Mouse (Mus musculus) adrenal gland, adult 8-10 months (tissue): ENCODE measurements around the gene Gm47429. TPM values are rescaled to one million over a fixed set of nuclear protein-coding genes. Genes with fewer than 3 reads are reported as not detected.
"Not testable (repeated sequence)": the region's sequence is repeated elsewhere in the genome, so short reads cannot be mapped to it uniquely, and the experiment has no call there.

Source experiments
- DNase-seq: peaks from one replicate; pipeline ENCODE4 v3.0.0; 2022
- total RNA-seq, 4 experiments: library from RNA; stranded (reverse); gene quantifications; 2 replicates each; pipeline ENCODE4 v1.2.4; 2022

Gm47429 gene
- total RNA-seq = not detected

DNA sequence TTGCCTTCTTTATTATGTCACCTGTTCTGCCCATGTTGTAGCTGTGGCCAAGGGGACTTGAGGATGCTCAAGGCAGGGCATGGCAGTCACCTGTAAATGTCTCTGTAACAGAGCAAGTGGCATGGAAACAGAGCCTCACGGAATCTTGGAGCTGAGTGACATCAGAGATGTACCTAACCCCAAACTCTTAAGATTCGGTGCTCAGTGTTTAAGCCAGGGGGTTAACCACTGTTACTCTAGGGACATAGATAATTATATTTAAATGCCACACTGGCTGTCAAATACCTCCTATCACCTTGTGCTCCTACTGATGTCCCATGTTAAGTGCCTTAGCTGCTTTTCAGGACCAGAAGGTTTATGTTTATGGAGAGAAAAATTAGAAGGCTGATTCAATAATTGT, at the start of gene Gm47429:
TSS of gene Gm47429 (minus strand) at position 101 of the 400 bp plus-strand sequence.
- DNase-seq = no peak

DNA sequence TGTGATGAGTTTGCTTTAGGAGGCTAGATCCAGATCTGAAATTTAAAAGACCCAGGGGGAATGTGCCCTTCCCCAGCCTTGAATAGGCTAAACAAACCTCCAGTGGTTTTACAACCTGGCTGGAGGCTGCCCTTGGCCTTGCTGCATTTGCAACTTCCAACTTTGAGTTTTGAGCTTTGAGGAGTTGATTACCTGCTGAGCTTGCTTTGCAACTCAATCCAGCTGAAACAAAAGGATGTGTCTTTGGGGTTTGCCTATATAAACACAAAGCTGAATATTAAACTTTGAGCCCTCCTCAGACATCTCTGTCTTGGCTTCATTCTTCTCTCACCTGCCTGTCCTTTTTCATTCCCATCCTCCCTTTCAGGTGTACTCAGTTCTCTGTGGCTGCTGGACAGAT, 44.8 kb upstream of the Gm47429 start:
- DNase-seq = not testable (repeated sequence)

DNA sequence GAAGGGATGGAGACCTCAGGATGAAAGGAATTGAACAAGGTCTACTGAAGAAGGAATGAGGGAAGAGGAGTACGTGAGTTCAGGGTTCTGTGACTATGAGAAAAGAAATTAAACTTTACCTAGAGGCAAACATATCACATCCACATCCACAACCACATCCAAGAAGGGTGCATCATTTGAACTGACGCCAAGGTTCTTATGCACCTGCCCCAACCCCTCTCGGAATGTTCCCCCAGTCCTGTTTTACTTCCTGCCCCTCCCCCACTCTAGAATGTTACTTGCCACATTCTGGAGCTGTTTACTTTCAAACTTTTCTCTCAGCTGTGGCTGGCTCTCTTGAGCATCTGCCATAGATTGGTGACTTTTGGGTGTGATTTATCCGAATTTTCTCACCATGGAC, 23.3 kb upstream of the Gm47429 start, which contains the start of gene Nutm2:
TSS of gene Nutm2 (plus strand) at position 301 of the 400 bp plus-strand sequence.
- no peak for DNase-seq

DNA sequence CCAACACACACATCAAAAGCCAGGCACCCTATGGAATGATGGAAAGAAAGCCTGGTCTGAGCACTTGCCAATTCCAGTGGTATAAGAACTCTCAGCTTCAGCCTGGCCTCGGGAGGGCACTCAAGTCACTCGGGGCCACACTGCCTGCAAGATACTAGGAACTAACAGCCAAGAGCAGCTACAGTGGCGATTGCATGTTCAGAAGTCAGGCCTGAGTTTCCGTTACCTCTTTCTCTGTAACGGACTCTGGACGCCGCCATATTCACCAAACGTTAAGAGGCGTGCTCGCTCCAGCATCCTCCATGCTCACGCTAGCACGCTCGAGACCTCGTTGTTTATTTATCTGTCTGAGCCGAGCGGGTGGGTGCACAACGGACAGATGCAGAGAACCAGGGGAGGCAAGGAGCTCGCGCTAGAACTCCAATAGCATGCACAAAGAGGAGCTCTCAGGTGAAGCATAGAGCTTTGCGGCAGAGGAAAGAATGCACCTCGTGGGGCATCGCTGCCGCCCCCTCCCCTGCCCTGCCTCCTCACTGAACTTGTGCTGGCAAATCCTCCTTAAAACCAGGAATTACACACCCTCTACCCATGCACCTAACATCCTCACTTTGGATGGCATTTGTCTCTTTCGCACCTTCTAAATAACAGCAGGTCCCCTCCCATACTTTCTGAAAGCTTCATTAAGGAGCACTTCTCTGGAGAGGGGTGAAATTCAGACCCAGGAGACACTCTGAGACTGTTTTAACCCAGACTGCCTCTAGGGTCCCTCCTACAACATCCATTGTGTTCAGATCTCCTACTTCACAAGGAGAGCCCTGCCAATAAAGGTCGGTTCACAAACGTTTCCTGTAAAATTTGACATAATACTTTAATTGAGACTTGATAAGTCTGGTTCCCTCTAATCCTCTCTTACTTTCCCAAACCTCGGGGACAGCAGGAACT, 21.2 kb upstream of the Gm47429 start:
- peak; percentile 5 for DNase-seq

DNA sequence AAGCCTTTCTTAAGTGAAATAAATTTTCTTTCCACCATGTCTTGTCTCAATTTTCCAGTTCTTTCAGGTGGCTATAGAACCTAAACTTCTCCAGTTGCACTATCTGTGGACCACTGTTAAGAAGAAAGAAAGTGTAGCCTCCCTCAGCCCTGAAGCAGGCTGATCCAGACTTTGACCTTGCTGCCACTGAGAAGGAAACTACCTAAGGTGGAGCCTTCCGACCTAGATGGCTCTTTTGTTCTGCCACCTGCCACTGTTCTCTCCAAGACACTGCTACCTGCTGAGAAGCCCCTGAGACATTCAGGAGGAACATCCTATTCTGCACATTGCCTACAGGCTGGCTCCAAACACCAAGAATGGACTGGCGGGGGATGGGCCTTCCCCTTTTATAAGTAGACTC, 16.7 kb upstream of the Gm47429 start:
- DNase-seq = not testable (repeated sequence)

DNA sequence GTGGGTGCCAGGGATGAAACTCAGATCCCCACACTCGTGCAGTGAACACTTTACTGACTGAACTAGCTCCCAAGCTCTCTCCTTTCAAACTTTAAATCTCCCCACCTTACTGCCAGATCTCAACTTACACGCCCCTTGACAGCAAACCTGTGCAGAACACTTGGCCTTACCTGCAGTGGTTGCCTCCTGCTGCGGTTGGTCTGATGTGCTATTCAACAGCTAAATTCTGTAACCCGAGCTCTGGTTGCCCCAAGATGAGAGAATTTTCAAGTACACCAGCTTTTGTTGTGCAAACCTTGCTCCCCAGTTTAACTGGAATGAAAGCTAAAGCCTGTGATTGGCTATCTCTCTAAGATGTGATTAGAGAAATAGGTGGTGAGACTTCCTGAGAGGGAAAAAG, 9.7 kb upstream of the Gm47429 start:
- DNase-seq = no peak

DNA sequence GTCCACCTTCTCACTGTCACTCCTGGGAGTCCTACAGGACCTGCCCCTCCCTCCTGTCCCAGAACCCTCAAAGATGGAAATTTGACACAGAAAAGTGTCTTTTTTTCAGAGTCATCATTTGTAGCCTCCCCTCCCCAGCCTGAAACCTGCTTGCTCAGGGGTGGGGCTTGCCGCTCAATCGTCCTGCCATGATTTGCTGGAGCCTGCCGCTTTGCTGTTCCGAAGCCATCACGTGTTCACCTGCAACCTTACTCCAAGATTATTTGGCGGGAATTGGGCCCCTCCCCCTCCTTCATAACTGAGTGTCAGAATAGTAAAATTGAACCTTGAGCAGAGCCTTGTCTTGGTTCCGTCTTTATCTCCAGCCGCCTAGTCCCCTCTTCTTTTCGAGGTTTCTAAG, 8.6 kb upstream of the Gm47429 start:
- not testable (repeated sequence) for DNase-seq

DNA sequence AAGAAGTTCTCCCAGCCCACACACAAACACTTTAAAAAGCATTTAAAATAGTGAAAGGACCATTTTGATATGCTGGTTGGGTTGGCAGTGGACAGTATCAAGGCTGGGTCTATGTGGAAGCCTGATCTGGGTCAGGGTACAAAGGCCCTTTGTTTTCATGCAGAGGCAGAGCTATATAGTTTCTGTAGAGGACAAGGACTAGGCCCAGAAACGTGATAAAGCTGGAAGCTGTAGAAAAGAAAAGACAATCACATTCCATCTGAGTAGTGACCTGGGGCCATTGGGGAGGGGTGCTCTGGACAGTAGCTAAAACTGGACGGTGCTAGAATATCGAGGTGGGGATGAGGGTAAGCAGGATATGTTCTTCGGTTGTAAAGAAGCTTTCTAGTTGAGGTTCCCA, 1.5 kb upstream of the Gm47429 start:
- DNase-seq = no peak

DNA sequence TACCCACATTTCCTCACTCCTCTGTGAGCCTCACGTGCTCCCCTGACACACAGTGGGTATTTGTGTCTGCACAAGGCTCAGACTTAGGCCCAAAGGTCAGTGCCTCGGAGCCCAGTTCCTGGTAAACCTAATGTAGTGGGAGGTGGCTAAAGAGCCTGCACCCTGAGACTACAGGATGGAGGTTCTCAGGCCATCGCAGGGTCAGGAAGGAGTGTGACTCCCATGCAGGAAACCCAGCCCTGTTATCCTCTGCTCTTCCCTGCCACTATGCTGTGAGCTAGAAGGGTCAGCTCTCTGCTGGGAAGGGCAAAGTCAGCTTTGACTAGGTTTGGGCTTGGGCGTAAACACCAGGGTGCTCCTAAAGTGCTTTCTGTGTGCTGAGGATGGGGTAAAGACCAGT, 17.0 kb downstream of the Gm47429 start:
- no peak for DNase-seq

DNA sequence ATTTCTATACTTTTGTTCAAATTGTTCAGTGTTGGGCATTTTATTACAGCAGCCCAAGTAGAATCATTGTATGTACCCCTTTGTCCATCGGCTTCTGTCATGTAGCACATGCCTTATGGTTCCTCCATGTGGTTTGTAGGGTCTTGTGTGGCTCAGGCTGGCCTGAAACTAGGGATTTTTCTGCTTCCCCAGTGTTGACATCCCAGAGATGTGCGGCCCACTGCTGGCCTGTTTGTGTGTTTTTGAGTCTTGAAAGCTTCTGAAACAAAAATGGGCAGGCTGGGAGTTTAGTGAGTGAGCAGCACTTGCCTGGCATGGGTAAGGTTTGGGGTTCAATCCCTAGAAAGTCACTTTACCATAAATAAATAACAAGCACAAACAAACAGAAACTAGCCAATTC, 19.2 kb downstream of the Gm47429 start:
- no peak for DNase-seq

DNA sequence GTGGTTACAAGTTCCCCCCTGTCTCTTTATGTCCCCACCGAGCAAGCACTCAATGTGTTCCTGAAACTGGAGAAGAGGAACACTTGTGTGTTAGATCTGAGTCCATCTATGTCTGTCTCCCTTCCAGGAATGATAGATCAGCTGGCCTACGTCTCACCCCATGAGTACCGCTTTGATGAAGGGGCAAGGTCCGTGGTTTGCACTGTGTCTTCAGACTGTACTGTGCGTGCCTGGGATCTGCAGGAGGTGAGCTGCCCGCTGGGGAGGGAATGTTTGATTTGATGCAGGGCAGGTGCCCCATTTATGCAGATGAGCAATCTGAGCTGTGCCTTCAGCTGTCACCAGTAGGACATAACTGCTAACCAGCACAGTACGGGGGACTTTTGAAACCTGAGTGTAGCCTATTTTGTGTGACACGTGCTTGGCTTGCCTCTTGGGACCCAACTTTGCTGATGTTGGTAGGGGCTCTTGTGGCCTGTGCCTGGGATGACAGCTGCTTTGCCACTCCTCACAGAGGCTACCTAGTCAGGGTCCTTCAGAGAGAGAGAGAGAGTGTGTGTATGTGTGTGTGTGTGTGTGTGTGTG, 20.0 kb downstream of the Gm47429 start:
- DNase-seq = no peak

DNA sequence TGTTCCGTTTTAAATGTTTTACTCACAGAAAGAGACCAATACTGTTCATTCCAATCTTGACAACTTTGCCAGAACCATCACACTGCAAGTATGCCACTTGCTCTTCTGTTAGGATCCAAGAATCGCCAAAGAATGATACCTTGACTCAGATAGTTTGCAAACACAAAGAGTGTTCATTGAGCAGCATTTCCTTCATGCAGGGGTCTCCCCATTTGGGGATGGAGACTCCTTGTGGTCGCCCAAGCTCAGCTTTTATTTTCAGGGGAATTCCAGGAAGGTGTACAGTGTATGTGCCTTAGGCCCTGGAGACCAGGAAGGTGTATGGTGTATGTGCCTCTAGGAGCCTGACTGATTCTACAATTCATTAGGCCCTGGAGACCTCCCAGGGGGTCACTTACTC, 25.3 kb downstream of the Gm47429 start:
- DNase-seq = no peak

DNA sequence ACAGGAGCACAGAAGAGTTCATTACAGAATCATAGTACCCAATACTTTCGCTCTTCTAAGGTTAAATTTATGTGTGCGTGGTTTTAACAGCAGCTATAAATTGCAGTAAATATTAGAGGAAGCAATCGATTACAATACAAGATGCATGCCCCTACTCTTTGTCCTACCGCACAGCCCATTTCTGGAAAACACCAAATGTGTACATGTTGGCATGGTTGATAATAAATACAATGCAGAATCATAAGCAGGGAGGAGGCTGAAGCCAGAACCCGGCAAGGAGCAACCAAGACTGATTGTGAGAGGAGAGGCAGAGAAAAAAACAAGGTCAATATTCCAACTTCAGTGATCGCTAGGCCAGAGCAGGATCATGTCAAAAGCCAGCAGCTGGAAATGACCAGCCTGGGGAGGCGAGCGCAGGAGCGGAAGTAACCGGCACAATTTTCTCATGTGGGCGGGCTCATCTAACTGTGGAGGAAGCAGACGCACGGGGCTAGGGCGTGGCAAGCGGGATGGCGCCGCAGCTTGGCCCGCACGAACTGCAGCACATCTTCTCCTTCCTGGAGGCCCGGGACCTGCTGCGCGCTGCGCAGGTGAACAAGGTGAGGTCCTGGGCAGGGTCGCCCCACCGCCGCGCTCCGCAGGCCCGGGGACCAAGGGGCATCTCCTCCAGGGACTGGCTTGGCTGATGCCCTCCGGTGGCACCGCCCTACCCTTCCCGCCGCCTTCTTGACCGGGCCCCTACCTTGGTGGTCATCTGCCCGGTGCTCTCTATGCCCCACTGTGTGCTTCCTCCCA, 26.1 kb downstream of the Gm47429 start, which contains the start of gene Fbxw17:
TSS of gene Fbxw17 (plus strand) at position 476 of the 795 bp plus-strand sequence.
- peak; percentile 60 for DNase-seq

Other genes starting within 250 kb of the Gm47429 start
- gene Gm906, start 193.6 kb downstream of the Gm47429 start, total RNA-seq = not detected
- 10 to 100 TPM; 18.6 to 28.1 (median 21.6) TPM for gene Fbxw17, start 26.0 kb downstream of the Gm47429 start, total RNA-seq
- gene Nutm2, start 23.4 kb upstream of the Gm47429 start, total RNA-seq = not detected
- gene Gm904, start 199.3 kb upstream of the Gm47429 start, total RNA-seq = not detected